Mouse (Mus musculus) hindbrain, embryonic 12.5 days (tissue): ENCODE data around the gene Cdca3. TPM values are rescaled to one million over a fixed set of nuclear protein-coding genes. Genes with fewer than 3 reads are reported as not detected.

Experiments
- polyA plus RNA-seq: library from polyadenylated mRNA; unstranded; fragments of >200 nt; fragmentation: Nextera tagmentation; extraction: Ambion mirVana; gene quantifications from 2 replicates; pipeline ENCODE4 v1.2.1, GENCODE M21; 2016

The Cdca3 gene
- polyA plus RNA-seq, 1 experiment from 2014 or later: 120 TPM

Other genes starting within 250 kb of the Cdca3 start
- gene C1s2, start 193.5 kb upstream of the Cdca3 start, polyA plus RNA-seq: not detected in 2 replicates
- 45.3 and 48.6 TPM in 2 replicates for gene Lpcat3, start 166.5 kb upstream of the Cdca3 start, polyA plus RNA-seq
- gene Emg1, start 117.4 kb upstream of the Cdca3 start, polyA plus RNA-seq: 131 and 138 TPM in 2 replicates
- 291 and 292 TPM in 2 replicates for gene Phb2, start 117.2 kb upstream of the Cdca3 start, polyA plus RNA-seq
- gene Ptpn6, start 90.8 kb upstream of the Cdca3 start, polyA plus RNA-seq: 5.6 TPM in 2 replicates
- 519 and 565 TPM in 2 replicates for gene Grcc10, start 88.2 kb upstream of the Cdca3 start, polyA plus RNA-seq
- not detected in 2 replicates for gene Gm45234, start 73.5 kb upstream of the Cdca3 start, polyA plus RNA-seq
- 20.3 and 20.6 TPM in 2 replicates for gene Atn1, start 73.0 kb upstream of the Cdca3 start, polyA plus RNA-seq
- 18.7 and 19.6 TPM in 2 replicates for gene Eno2, start 59.9 kb upstream of the Cdca3 start, polyA plus RNA-seq
- gene Lrrc23, start 49.8 kb upstream of the Cdca3 start, polyA plus RNA-seq: 3.9 and 5.2 TPM in 2 replicates
- 8.7 and 9.2 TPM in 2 replicates for gene Spsb2, start 20.9 kb upstream of the Cdca3 start, polyA plus RNA-seq
- 481 and 483 TPM in 2 replicates for gene Tpi1, start 15.3 kb upstream of the Cdca3 start, polyA plus RNA-seq
- gene Usp5, start 63 bp upstream of the Cdca3 start, polyA plus RNA-seq: 200 and 202 TPM in 2 replicates
- gene Gnb3, start 10.7 kb downstream of the Cdca3 start, polyA plus RNA-seq: 0.52 and 0.92 TPM in 2 replicates
- gene P3h3, start 28.2 kb downstream of the Cdca3 start, polyA plus RNA-seq: 34.5 and 39.6 TPM in 2 replicates
- gene Gpr162, start 34.4 kb downstream of the Cdca3 start, polyA plus RNA-seq: 11.3 and 12.7 TPM in 2 replicates
- gene Cd4, start 58.7 kb downstream of the Cdca3 start, polyA plus RNA-seq: 0.06 TPM in 1 of 2 replicates, not detected in the other
- gene Lag3, start 82.2 kb downstream of the Cdca3 start, polyA plus RNA-seq: 1.9 and 2.1 TPM in 2 replicates
- gene Ptms, start 90.6 kb downstream of the Cdca3 start, polyA plus RNA-seq: 637 and 707 TPM in 2 replicates
- 462 and 488 TPM in 2 replicates for gene Mlf2, start 101.8 kb downstream of the Cdca3 start, polyA plus RNA-seq
- 99.5 and 101 TPM in 2 replicates for gene Cops7a, start 136.0 kb downstream of the Cdca3 start, polyA plus RNA-seq
- 8.6 and 8.9 TPM in 2 replicates for gene Pianp, start 167.1 kb downstream of the Cdca3 start, polyA plus RNA-seq
- 21.6 and 22.3 TPM in 2 replicates for gene Zfp384, start 179.6 kb downstream of the Cdca3 start, polyA plus RNA-seq
- 151 and 159 TPM in 2 replicates for gene Ing4, start 210.2 kb downstream of the Cdca3 start, polyA plus RNA-seq
- 16.0 and 18.3 TPM in 2 replicates for gene Acrbp, start 220.1 kb downstream of the Cdca3 start, polyA plus RNA-seq
- gene Lpar5, start 238.4 kb downstream of the Cdca3 start, polyA plus RNA-seq: 0.33 and 0.40 TPM in 2 replicates